Mouse (Mus musculus) forebrain, embryonic 14.5 days (tissue): ENCODE data around the gene Nuf2. TPM values are rescaled to one million over a fixed set of nuclear protein-coding genes. Genes with fewer than 3 reads are reported as not detected.
A peak's percentile ranks its signal among the peaks of the same experiment; 100 is the strongest.

Experiments
- ATAC-seq: fragments of 200-750 bp; cut with Nextera tagmentation; 2 replicates; pipeline ENCODE4 v1.8.0; 2017; ENCODE audit warnings: mild to moderate bottlenecking, moderate library complexity
- DNase-seq: peaks from one replicate; pipeline ENCODE4 v3.0.0-alpha.2; 2015; ENCODE audit warnings: low spot score
- H3K27ac ChIP-seq: fragments of 300-500 bp; sonication (generic); 2 replicates; pipeline ENCODE4 v1.5.1; 2014; ENCODE audit warnings: low read depth, mild to moderate bottlenecking, control low read depth, low read length, moderate library complexity
- H3K27me3 ChIP-seq: fragments of 300-500 bp; sonication (generic); replicated peaks from 2 replicates; pipeline ENCODE4 v1.6.1; 2014; ENCODE audit warnings: low read length, control low read depth, mixed read lengths; ENCODE audit not compliant: control insufficient read depth, insufficient read depth
- H3K36me3 ChIP-seq: fragments of 300-500 bp; sonication (generic); 2 replicates; pipeline ENCODE4 v1.6.1; 2014; ENCODE audit warnings: low read length, control low read depth; ENCODE audit not compliant: control insufficient read depth, insufficient read depth
- H3K4me1 ChIP-seq: fragments of 300-500 bp; sonication (generic); 2 replicates; pipeline ENCODE4 v1.6.1; 2014; ENCODE audit warnings: antibody characterized with exemption, low read length, control low read depth; ENCODE audit not compliant: control insufficient read depth, insufficient read depth
- H3K4me2 ChIP-seq: fragments of 300-500 bp; sonication (generic); 2 replicates; pipeline ENCODE4 v1.6.1; 2014; ENCODE audit warnings: mild to moderate bottlenecking, control low read depth, low read length
- H3K4me3 ChIP-seq: fragments of 300-500 bp; sonication (generic); 2 replicates; pipeline ENCODE4 v1.5.1; 2014; ENCODE audit warnings: low read depth, low read length, control low read depth
- H3K9ac ChIP-seq: fragments of 300-500 bp; sonication (generic); 2 replicates; pipeline ENCODE4 v1.6.1; 2014; ENCODE audit warnings: mild to moderate bottlenecking, low read length, control low read depth, moderate library complexity
- H3K9me3 ChIP-seq: fragments of 300-500 bp; sonication (generic); replicated peaks from 2 replicates; pipeline ENCODE4 v1.6.1; 2016; ENCODE audit warnings: low read length, control low read depth, mixed read lengths; ENCODE audit not compliant: control insufficient read depth
- WGBS: fragments of 180-500 bp; shearing (Covaris S2); extraction: QIAGEN DNeasy Blood & Tissue Kit; methylation state at CpG from one replicate; pipeline ENCODE4 v1.1.7; 2014; 5-methylcytosine and 5-hydroxymethylcytosine counted together
- polyA plus RNA-seq: library from polyadenylated mRNA; unstranded; fragments of >200 nt; fragmentation: Nextera tagmentation; extraction: Ambion mirVana; gene quantifications from 2 replicates; pipeline ENCODE4 v1.2.1, GENCODE M21; 2014

Nuf2 gene
- polyA plus RNA-seq, 1 experiment from 2014 or later: 42.3 TPM

DNA sequence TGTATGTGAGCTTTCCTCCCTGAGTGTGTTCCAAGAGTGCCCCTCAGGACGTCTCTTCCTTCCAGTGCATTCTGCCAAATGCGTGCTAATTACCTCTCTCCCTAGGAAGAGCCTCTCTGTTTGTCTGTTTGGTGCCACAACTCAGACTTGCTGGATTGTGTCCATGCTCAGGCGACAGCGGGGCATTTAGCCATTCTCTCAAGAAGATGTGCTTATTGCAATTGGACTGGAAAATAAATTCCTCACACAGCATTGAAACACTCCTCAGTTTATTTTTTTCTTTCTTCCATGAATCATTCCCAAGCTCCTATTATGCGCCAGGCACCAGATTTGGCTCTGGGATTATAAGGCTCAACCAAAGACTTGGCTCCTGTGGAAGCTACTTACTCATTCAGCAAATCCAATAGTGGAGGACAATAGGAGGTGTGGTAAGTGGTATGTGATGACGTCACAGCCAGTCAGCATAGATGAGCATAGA, 45.8 kb downstream of the Nuf2 start:
- peak; percentile 87 for ATAC-seq
- WGBS: 15% methylated on average over 6 of the region's 6 CpGs
- no peak overlapping the region for H3K27ac ChIP-seq

DNA sequence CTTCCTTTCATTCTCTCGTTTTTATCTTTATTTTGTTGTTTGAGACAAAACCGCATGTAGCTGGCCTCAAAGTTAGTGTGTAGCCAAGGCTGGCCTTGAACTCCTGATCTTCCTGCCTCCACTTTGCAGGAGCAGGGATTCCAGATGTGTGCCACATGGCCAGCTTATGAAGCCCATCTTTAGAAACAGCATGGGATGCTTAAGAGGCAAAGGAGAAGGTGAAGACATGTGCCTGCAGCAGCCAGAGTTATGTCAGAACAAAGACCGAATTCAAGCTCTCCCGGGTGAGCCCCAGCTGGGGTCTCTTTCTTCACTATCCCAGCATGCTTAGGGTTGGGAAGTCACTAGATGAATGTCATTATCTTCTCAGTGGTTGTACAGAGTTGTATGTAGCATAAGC, 46.7 kb downstream of the Nuf2 start:
- Histone ChIP-seq H3K36me3 (no peaks in the 10 kb centered on the region), H3K9me3 (no peaks in the 10 kb centered on the region), H3K4me2 (no peak overlapping the region), H3K4me3 (no peak overlapping the region), H3K27me3 (no peaks in the 10 kb centered on the region), H3K27ac (no peak overlapping the region), H3K9ac (no peak overlapping the region), H3K4me1 (peaks cover 7% of the 10 kb centered on the region; the same call in 1 of the 2 replicates)
- 57% methylated on average over 4 of the region's 4 CpGs for WGBS
- ATAC-seq (no peak), DNase-seq (no peak)

More for the DNA sequence above, 45.8 kb downstream of the Nuf2 start:
- DNase-seq: peak; percentile 86
- peaks cover 7% of the 10 kb centered on the region; the same call in 1 of the 2 replicates for H3K4me1 ChIP-seq
- H3K9me3 ChIP-seq: no peaks in the 10 kb centered on the region
- H3K27me3 ChIP-seq: no peaks in the 10 kb centered on the region
- H3K4me2 ChIP-seq: no peak overlapping the region
- H3K9ac ChIP-seq: no peak overlapping the region
- no peak overlapping the region for H3K4me3 ChIP-seq
- no peaks in the 10 kb centered on the region for H3K36me3 ChIP-seq

DNA sequence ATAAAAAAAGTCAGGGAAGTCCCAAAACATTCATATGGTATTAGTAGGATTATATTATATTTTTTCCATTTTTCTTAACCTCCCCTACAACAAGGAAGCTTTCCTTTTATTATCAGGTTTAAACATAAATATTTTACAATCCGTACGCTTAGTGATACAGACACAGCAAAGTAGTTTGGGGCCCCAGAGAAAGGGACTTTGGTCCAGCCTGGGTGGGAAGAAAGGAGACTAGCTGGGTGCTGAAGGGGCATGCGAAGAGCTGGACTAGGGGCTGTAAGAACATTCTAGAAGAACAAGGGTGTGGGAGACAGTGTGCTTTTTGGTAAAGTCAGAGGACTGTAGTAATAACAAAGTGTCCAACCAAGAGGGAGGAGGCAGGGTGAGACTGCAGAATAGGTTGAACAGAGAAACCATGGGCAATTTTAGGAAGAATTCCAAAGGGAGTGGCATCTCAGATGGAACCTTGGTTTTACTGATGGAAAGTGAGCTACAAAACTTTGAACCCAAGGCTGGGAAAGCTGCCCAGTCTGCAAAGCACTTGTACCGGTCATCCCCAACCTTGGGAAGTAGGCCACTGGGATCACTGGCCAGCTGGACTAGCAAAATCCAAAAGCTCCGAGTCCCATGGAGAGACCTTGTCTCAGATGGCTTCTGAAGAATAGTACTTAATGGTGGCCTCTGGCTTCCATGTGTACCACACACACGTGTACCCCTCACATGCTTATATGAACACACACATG, 48.5 kb downstream of the Nuf2 start:
- H3K27ac ChIP-seq: no peak overlapping the region
- WGBS: 93% methylated on average over 6 of the region's 6 CpGs
- no peak overlapping the region for H3K4me2 ChIP-seq
- no peak overlapping the region for H3K9ac ChIP-seq
- H3K27me3 ChIP-seq: no peaks in the 10 kb centered on the region
- H3K9me3 ChIP-seq: no peaks in the 10 kb centered on the region
- no peaks in the 10 kb centered on the region for H3K36me3 ChIP-seq
- ATAC-seq (no peak), DNase-seq (no peak)
- H3K4me3 ChIP-seq: no peak overlapping the region
- peaks cover 7% of the 10 kb centered on the region; the same call in 1 of the 2 replicates for H3K4me1 ChIP-seq

DNA sequence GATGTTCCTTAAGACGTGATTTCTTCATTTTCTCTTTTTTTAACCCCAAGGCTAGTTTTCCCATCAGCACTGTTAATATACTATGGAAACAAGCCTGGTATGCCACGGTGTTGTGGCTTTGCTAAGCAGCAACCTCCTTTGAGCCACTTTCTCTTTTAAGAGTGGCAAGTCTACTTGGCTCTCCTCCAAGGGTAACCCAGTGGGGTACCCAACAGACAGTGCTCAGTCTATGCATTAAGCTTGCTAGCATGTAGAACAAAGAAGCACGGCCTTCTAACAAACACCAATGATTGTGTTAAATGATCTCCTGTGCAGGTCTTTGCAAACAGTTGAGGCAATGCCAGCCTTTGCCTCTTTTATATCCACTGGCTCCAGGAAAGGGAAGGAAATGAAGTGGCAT, 60.1 kb downstream of the Nuf2 start:
- H3K4me3 ChIP-seq: no peak overlapping the region
- DNase-seq (peak; percentile 75), ATAC-seq (peak; percentile 55)
- no peaks in the 10 kb centered on the region for H3K27me3 ChIP-seq
- no peaks in the 10 kb centered on the region for H3K9me3 ChIP-seq
- WGBS: 23% methylated on average over 3 of the region's 3 CpGs
- H3K36me3 ChIP-seq: no peaks in the 10 kb centered on the region
- H3K27ac ChIP-seq: no peak overlapping the region
- H3K4me2 ChIP-seq: no peak overlapping the region
- peaks cover 6% of the 10 kb centered on the region for H3K4me1 ChIP-seq
- H3K9ac ChIP-seq: no peak overlapping the region

DNA sequence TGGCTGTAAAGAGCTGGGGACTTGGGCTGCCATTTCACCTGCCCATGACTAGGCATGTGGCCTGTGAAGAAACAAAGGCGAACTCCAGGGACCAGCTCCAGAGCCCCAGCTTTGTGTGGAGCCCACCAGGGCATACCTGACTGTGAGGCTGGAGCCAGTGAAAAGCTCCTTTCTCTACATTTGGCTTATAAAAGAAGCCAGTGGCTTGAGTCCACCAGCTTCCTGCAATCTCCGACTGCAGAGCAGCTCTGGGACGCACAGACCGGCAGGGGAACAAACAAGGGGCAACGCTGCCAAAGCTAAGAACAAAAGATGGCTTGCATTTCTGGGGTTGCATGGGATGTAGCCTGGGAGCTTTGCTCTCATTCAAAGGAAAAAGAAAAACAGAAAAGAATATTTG, 63.5 kb downstream of the Nuf2 start:
- no peak overlapping the region for H3K4me2 ChIP-seq
- H3K36me3 ChIP-seq: no peaks in the 10 kb centered on the region
- DNase-seq (peak; percentile 39), ATAC-seq (no peak)
- H3K9ac ChIP-seq: no peak overlapping the region
- WGBS: 45% methylated on average over 5 of the region's 5 CpGs
- no peaks in the 10 kb centered on the region for H3K9me3 ChIP-seq
- no peak overlapping the region for H3K27ac ChIP-seq
- H3K4me3 ChIP-seq: no peak overlapping the region
- peaks cover 6% of the 10 kb centered on the region for H3K4me1 ChIP-seq
- H3K27me3 ChIP-seq: no peaks in the 10 kb centered on the region

DNA sequence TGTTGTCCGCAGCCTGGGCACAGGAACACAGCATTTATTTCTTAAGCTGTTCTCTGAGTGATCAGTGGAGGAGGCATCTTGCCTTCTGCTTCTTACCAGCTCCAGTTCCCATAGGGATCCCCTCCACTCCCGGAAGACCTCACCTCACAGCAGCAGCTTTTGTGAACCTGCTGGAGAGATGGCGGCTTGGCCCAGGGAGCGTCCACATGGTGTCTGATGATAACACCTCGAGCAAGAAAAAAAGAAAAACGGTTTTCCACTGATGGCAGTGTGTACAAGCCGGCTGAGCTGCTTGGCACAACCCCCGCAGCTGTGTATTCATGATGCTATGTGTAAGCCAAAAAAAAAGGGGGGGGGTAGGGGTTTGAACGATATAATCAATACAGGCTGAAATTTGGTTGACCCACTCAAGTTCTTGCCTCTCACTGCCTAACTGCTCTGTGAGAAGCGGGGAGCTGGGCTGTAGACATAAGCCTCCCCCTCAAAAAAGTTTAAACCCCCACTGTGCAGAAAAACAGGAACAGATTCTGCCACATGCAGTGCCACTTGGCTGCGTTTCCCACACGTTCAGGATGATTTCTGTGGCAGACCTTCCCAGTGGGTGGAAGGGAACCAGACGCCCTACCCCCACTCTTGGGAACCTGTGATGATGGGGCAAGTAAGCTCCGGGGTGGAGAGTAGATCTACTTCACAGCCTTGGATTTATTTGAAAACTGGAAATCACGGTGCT, 68.7 kb downstream of the Nuf2 start:
- Histone ChIP-seq H3K36me3 (no peaks in the 10 kb centered on the region), H3K4me3 (no peak overlapping the region), H3K4me2 (no peak overlapping the region), H3K27ac (peak overlapping the region; percentile 17; the same call in 1 of the 2 replicates), H3K4me1 (peaks cover 8% of the 10 kb centered on the region; the same call in 1 of the 2 replicates), H3K9ac (no peak overlapping the region), H3K9me3 (no peaks in the 10 kb centered on the region), H3K27me3 (no peaks in the 10 kb centered on the region)
- 59% methylated on average over 15 of the region's 15 CpGs for WGBS
- DNase-seq (peak; percentile 79), ATAC-seq (peak; percentile 80)

DNA sequence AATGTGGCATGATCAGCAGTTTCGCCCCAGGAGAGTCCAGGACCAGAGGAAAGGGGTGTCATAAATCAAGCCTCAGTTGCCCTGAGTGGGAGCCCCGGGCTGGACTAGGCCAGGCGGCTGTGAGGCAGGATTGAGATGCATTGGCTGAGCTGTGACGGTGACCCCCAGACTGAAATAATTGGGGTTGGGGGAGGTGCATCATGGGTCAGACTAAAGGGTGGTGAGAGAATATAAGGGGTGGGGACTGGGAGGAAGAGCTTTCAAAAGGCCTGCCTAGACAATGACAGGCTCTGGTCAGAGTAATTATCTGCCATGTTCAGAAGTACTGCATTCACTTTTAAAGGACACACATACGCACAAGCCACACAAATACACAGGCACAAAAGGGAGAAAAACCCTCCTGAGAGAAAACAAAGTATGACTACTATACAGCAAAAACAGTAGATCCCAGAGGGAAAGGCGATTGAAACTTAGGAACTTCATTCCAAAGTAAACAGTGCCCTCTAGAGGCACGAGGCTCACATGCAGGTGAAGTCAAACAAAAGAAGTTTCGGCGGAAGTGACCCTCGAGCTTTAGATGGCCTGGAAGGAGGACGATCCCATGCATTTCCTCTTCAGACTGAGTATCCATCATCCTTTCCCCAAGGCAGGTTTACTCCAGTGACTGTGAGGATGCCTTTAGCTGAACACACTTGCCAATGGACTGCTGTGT, 72.0 kb downstream of the Nuf2 start:
- no peak overlapping the region for H3K4me3 ChIP-seq
- no peak overlapping the region for H3K9ac ChIP-seq
- peak; percentile 62 for ATAC-seq
- peak; percentile 92 for DNase-seq
- no peak overlapping the region for H3K4me2 ChIP-seq
- H3K9me3 ChIP-seq: no peaks in the 10 kb centered on the region
- no peak overlapping the region for H3K27ac ChIP-seq
- no peaks in the 10 kb centered on the region for H3K27me3 ChIP-seq
- WGBS: 12% methylated on average over 11 of the region's 11 CpGs
- no peaks in the 10 kb centered on the region for H3K36me3 ChIP-seq
- H3K4me1 ChIP-seq: peaks cover 8% of the 10 kb centered on the region; the same call in 1 of the 2 replicates
